Mouse (Mus musculus) intestine, embryonic 16.5 days (tissue): ENCODE data around the gene Tango6. TPM values are rescaled to one million over a fixed set of nuclear protein-coding genes. Genes with fewer than 3 reads are reported as not detected.
"Not testable (repeated sequence)": the region's sequence is repeated elsewhere in the genome, so short reads cannot be mapped to it uniquely, and the experiment has no call there.

Source experiments
- ATAC-seq: fragments of 200-750 bp; cut with Nextera tagmentation; 2 replicates; pipeline ENCODE4 v1.8.0; 2017; ENCODE audit warnings: moderate TSS enrichment, moderate library complexity
- H3K27ac ChIP-seq: fragments of 300-500 bp; sonication (generic); 2 replicates; pipeline ENCODE4 v1.5.1; 2014; ENCODE audit warnings: mild to moderate bottlenecking, low read length
- H3K27me3 ChIP-seq: fragments of 300-500 bp; sonication (generic); replicated peaks from 2 replicates; pipeline ENCODE4 v1.6.1; 2014; ENCODE audit warnings: low read length, control low read depth, mixed read lengths; ENCODE audit not compliant: control insufficient read depth, insufficient read depth
- H3K36me3 ChIP-seq: fragments of 300-500 bp; sonication (generic); 2 replicates; pipeline ENCODE4 v1.6.1; 2014; ENCODE audit warnings: low read length, control low read depth; ENCODE audit not compliant: control insufficient read depth, insufficient read depth
- H3K4me1 ChIP-seq: fragments of 300-500 bp; sonication (generic); 2 replicates; pipeline ENCODE4 v1.6.1; 2014; ENCODE audit warnings: low read length, control low read depth, mixed read lengths; ENCODE audit not compliant: control insufficient read depth, insufficient read depth
- H3K4me2 ChIP-seq: fragments of 300-500 bp; sonication (generic); 2 replicates; pipeline ENCODE4 v1.6.1; 2014; ENCODE audit warnings: low read depth, low read length, control low read depth
- H3K4me3 ChIP-seq: fragments of 300-500 bp; sonication (generic); 2 replicates; pipeline ENCODE4 v1.5.1; 2014; ENCODE audit warnings: mild to moderate bottlenecking, low read length
- H3K9ac ChIP-seq: fragments of 300-500 bp; sonication (generic); 2 replicates; pipeline ENCODE4 v1.6.1; 2014; ENCODE audit warnings: low read depth, low read length
- H3K9me3 ChIP-seq: fragments of 300-500 bp; sonication (generic); 2 replicates; pipeline ENCODE4 v1.6.1; 2016; ENCODE audit warnings: low read length, control low read depth; ENCODE audit not compliant: control insufficient read depth
- WGBS: fragments of 180-500 bp; shearing (Covaris S2); extraction: QIAGEN DNeasy Blood & Tissue Kit; methylation state at CpG from one replicate; pipeline ENCODE4 v1.1.7; 2014; 5-methylcytosine and 5-hydroxymethylcytosine counted together
- polyA plus RNA-seq: library from polyadenylated mRNA; unstranded; fragments of >200 nt; fragmentation: Nextera tagmentation; extraction: Ambion mirVana; gene quantifications from 2 replicates; pipeline ENCODE4 v1.2.1, GENCODE M21; 2015

Gene Tango6
- polyA plus RNA-seq, 1 experiment from 2014 or later: 7.4 TPM

DNA sequence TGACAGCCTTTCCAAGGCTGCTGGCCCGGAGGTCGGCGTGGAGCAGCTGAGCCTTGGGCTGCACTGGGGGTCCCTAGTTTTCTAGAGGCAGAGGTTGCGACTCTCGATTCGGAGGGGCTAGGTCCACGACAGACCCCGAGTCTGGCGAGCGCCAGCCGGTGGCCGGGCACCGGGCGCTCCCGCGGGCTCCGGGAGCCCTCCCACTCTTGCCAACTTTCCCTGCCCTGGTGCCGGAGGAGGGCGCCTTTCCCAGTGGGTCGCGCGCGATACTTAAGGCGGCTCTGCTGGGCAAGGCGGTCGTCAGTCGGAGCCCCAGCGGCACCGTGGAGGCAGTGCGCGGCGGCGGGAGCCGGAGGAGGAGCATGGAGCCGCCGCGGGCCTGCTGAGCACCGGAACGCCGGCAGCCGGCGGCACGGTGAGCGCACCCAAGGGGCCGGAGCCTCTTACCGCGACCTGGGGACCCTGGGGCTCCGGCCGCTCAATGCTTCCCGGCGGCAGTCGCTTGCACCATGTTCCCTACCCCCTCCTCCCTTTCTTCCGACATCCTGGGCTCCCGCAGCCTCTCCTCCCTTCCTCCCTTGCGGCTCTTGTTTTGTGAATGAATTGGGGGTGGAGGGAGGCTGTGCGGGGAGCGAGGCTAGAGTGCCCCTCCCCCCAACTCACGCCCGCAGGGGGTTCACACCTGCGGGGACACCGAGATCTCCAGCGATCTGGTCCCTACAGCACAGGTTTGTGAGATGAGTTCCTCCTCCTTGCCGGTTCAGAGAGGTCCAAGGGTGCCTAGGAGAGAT, 187.9 kb downstream of the Tango6 start:
- peaks cover 15% of the 10 kb centered on the region for H3K27me3 ChIP-seq
- H3K9ac ChIP-seq: peak overlapping the region; percentile 66
- H3K4me2 ChIP-seq: peak overlapping the region; percentile 96
- peaks cover 32% of the 10 kb centered on the region for H3K4me1 ChIP-seq
- no peak overlapping the region for H3K27ac ChIP-seq
- H3K36me3 ChIP-seq: no peaks in the 10 kb centered on the region
- peak; percentile 61 for ATAC-seq
- peak overlapping the region; percentile 63 for H3K4me3 ChIP-seq
- no peaks in the 10 kb centered on the region for H3K9me3 ChIP-seq
- under 1% methylated on average over 61 of the region's 63 CpGs for WGBS

- H3K4me3 ChIP-seq: peak overlapping the region; percentile 63
- no peaks in the 10 kb centered on the region for H3K36me3 ChIP-seq
- peak overlapping the region; percentile 96 for H3K4me2 ChIP-seq
- ATAC-seq: peak; percentile 24
- H3K27me3 ChIP-seq: peaks cover 15% of the 10 kb centered on the region
- no peaks in the 10 kb centered on the region for H3K9me3 ChIP-seq
- H3K27ac ChIP-seq: no peak overlapping the region
- peaks cover 32% of the 10 kb centered on the region for H3K4me1 ChIP-seq
- 2% methylated on average over 15 of the region's 15 CpGs for WGBS
- H3K9ac ChIP-seq: peak overlapping the region; percentile 66
Observed at GRCm38 (mm10) chr8:106871328-106871926, 188.6 kb downstream of the Tango6 start.

GRCm38 (mm10) chr8:106871931-106872371, 189.1 kb downstream of the Tango6 start:
- Histone ChIP-seq H3K9me3 (no peaks in the 10 kb centered on the region), H3K27ac (no peak overlapping the region), H3K4me2 (peak overlapping the region; percentile 96), H3K4me1 (peaks cover 32% of the 10 kb centered on the region), H3K27me3 (peaks cover 15% of the 10 kb centered on the region), H3K36me3 (no peaks in the 10 kb centered on the region), H3K9ac (peak overlapping the region; percentile 59), H3K4me3 (peak overlapping the region; percentile 63)
- under 1% methylated on average over 22 of the region's 22 CpGs for WGBS
- peak; percentile 64 for ATAC-seq

DNA sequence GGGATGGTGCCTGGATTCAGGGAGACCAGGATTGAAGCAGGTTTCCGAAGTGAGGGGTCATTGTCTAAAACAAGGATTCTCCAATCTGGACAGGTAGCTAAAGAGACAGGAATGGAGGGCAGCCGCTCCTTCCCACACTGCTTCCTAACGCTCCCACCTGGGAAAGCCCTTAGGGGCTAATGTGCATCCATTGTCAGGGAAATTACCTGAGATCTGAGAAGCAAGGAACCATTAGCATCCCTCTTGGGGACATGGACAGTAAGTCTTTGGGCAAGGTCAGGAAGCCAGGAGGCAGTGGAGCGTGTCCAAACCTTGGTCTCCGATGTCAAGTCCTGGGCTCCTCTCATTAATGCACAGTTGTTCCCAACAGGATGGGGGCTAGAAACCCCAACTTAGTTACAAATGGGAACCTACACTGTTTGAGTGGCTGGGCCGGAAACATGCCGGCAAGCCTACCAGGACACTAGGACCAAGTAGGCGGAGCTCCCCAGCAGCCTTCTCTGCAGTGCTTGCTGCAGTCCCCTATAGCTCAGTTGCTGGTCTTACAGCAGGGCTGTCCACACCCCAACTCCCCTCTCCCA, 189.7 kb downstream of the Tango6 start:
- no peak overlapping the region for H3K27ac ChIP-seq
- peak overlapping the region; percentile 59 for H3K9ac ChIP-seq
- peak overlapping the region; percentile 63 for H3K4me3 ChIP-seq
- H3K9me3 ChIP-seq: no peaks in the 10 kb centered on the region
- peaks cover 32% of the 10 kb centered on the region for H3K4me1 ChIP-seq
- 16% methylated on average over 8 of the region's 8 CpGs for WGBS
- H3K27me3 ChIP-seq: peaks cover 15% of the 10 kb centered on the region
- H3K36me3 ChIP-seq: no peaks in the 10 kb centered on the region
- peak overlapping the region; percentile 96 for H3K4me2 ChIP-seq
- ATAC-seq: no peak

DNA sequence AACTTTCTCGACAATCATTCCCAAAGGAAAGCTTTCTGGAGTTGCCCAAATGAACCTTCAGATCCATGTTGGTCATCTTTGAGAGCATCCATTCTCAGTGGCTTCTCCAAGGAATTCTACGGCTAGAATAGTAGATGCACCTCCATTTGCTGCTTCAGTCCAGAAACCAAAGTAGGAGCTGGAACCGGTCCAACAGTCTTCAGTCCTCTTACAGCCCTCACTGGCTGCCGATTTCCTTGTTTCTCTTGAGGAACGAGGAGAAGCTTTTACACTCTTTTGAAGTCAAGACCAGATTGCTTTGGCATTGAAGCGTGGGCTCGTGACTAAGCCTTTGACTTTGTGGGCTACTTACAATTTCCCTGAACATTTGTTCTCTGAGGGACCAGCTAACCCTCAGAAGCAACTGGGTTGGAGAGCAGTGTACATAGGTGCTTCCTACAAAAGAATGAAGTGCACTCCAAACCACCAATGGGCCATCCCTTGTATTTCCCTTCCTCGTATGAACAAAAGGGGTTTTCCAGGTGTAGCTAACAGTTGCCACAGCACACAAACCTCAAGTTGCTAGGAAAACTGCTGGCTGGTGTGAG, 197.3 kb downstream of the Tango6 start:
- Histone ChIP-seq H3K36me3 (peaks cover 10% of the 10 kb centered on the region; the same call in 1 of the 2 replicates), H3K27ac (no peak overlapping the region), H3K27me3 (no peaks in the 10 kb centered on the region), H3K4me1 (no peaks in the 10 kb centered on the region), H3K9ac (no peak overlapping the region), H3K9me3 (no peaks in the 10 kb centered on the region), H3K4me3 (no peak overlapping the region), H3K4me2 (no peak overlapping the region)
- WGBS: 87% methylated on average over 8 of the region's 8 CpGs
- no peak for ATAC-seq

DNA sequence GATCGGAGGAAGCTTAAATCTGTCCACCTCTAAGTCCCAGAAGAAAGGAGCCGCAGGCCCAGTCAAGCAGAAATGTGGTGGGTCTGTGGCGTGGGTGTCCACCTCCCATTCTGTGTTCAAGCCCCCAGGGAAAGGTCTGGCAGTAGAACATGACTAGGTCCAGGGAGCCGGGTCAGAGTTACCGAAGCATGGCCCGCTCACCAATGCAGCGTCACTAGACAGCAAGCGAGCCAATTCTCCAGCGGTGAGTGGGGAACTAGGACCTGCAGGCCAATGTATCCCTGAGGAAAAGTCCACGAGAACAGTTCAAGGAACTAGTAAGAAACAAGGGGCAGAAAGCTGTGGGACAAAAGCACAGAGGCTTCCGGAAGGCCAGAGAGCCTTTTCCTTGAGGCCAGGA, 201.2 kb downstream of the Tango6 start:
- not testable (repeated sequence) for ATAC-seq, H3K9ac ChIP-seq, H3K27me3 ChIP-seq, H3K4me1 ChIP-seq, H3K9me3 ChIP-seq, H3K27ac ChIP-seq, H3K4me2 ChIP-seq, H3K4me3 ChIP-seq
- 97% methylated on average over 11 of the region's 11 CpGs for WGBS
- peaks cover 14% of the 10 kb centered on the region for H3K36me3 ChIP-seq

DNA sequence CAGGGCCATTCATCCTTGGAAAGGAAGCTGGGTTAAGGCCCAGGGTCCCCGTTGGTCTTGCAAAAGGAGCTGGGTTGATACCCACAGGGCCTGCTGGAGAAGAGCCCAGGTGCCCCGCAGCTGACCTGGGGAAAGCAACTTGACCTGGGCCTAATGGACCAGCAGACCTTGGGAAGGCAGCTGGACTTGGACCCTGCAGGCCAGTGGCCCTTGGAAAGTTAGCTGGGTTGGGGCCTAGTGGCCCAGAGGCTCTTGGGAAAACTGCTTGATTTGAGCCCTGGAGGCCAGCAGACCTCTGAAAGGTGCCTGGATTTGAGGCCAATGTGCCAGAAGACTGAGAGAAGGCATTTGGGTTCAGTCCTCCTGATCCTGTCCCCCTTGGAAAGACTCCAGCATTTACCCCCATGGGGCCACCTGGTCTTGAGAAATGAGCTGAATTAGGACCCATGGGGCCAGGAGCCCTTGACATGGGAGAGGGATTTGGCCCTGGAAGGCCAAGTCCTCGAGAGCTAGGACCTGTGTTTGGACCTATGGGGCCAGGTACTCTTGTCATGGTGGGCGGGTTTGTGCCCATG, 202.0 kb downstream of the Tango6 start:
- H3K9ac ChIP-seq, H3K9me3 ChIP-seq, H3K27ac ChIP-seq, H3K4me1 ChIP-seq, H3K27me3 ChIP-seq, H3K4me2 ChIP-seq, ATAC-seq, H3K4me3 ChIP-seq: not testable (repeated sequence)
- 91% methylated on average over 4 of the region's 4 CpGs for WGBS
- peaks cover 14% of the 10 kb centered on the region for H3K36me3 ChIP-seq

DNA sequence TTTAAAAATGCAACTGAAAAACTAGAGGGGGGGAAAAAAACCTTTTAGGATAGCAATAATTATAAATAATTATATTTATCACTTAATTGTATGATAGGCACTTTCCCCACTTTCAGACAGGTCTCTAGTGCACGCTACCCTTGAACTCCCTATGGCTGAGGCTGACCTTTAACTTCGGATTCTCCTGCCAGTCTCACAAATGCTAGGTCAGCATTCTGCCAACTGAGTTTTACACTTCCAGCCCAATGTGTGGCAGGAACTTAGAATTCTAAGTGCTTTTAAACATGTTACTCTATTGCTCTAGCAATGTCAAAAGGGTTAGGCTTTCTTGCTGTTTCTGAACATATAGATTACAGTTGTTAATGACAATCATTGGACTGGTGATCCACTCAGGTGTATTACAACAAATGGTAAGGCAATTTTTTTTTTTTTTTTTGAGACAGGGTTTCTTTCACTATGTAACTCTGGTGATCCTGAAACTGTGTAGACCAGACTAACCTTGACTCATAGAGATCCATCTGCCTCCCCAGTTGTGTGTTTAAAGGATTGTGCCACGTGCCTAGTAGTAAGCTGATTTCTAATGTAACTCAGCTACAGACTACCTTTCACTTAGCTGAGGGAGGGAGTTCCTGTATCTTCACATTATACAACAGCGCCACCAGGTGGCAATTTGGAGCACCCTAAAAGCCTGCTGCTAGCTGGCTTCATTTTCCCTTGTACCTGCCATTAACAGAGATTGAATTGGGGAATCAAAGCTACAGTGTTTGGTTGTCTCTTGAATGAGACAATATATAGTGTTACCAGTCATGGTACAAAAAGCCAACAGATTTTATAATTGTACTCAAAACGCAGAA, 204.7 kb downstream of the Tango6 start:
- peaks cover 8% of the 10 kb centered on the region for H3K36me3 ChIP-seq
- H3K4me1 ChIP-seq: peaks cover 9% of the 10 kb centered on the region
- H3K27me3 ChIP-seq: no peaks in the 10 kb centered on the region
- H3K27ac ChIP-seq: no peak overlapping the region
- no peak overlapping the region for H3K9ac ChIP-seq
- no peaks in the 10 kb centered on the region for H3K9me3 ChIP-seq
- ATAC-seq: peak; percentile 62
- WGBS: 44% methylated on average over 5 of the region's 5 CpGs
- no peak overlapping the region for H3K4me3 ChIP-seq
- H3K4me2 ChIP-seq: no peak overlapping the region
